Mouse (Mus musculus) liver, adult 2 months (tissue): ENCODE measurements around the gene Lias. TPM values are rescaled to one million over a fixed set of nuclear protein-coding genes. Genes with fewer than 3 reads are reported as not detected.

Source experiments
- DNase-seq: peaks from one replicate; pipeline ENCODE4 v3.0.0-alpha.2; 2011; ENCODE audit warnings: low read depth, low spot score; ENCODE audit errors: extremely low read depth
- H3K27ac ChIP-seq: fragments of 200-500 bp; replicated peaks from 2 replicates; pipeline ENCODE4 v1.5.1; 2012; ENCODE audit warnings: low read depth, mild to moderate bottlenecking, control low read depth, inconsistent platforms, low read length; ENCODE audit not compliant: insufficient read depth
- H3K27me3 ChIP-seq: fragments of 200-500 bp; 2 replicates; pipeline ENCODE4 v1.6.1; 2012; ENCODE audit warnings: mild to moderate bottlenecking, moderate library complexity, low read length, inconsistent platforms; ENCODE audit not compliant: control insufficient read depth, insufficient read depth
- H3K36me3 ChIP-seq: fragments of 200-500 bp; 2 replicates; pipeline ENCODE4 v1.6.1; 2012; ENCODE audit warnings: low read length, inconsistent platforms; ENCODE audit not compliant: control insufficient read depth, insufficient read depth
- H3K4me1 ChIP-seq: fragments of 200-500 bp; 2 replicates; pipeline ENCODE4 v1.6.1; 2011; ENCODE audit warnings: low read length; ENCODE audit not compliant: control insufficient read depth, insufficient read depth
- H3K4me3 ChIP-seq: fragments of 200-500 bp; 2 replicates; pipeline ENCODE4 v1.5.1; 2011; ENCODE audit warnings: low read depth, mild to moderate bottlenecking, control low read depth, low read length, moderate library complexity; ENCODE audit not compliant: insufficient read depth
- H3K79me2 ChIP-seq: fragments of 200-500 bp; 2 replicates; pipeline ENCODE4 v1.6.1; 2012; ENCODE audit warnings: inconsistent platforms, mild to moderate bottlenecking, low read length, moderate library complexity; ENCODE audit not compliant: control insufficient read depth, insufficient read depth
- H3K9ac ChIP-seq: fragments of 200-500 bp; 2 replicates; pipeline ENCODE4 v1.6.1; 2012; ENCODE audit warnings: low read depth, mild to moderate bottlenecking, control low read depth, inconsistent platforms, low read length
- CTCF ChIP-seq: fragments of 200-500 bp; IDR thresholded peaks from 2 replicates; pipeline ENCODE4 v1.5.1; 2011; ENCODE audit warnings: low read depth, low read length, control low read depth
- POLR2A ChIP-seq: fragments of 200-500 bp; IDR thresholded peaks from 2 replicates; pipeline ENCODE4 v1.6.1; 2011; ENCODE audit warnings: low read length, control low read depth; ENCODE audit not compliant: insufficient read depth; ENCODE audit errors: extremely low read depth
- WGBS: fragments of 180-500 bp; shearing (Covaris S2); methylation state at CpG from one replicate; pipeline ENCODE4 v1.1.7; 2018; 5-methylcytosine and 5-hydroxymethylcytosine counted together
- polyA plus RNA-seq: library from polyadenylated mRNA; depleted of rRNA; stranded (reverse); fragments of >200 nt; gene quantifications from 2 replicates; pipeline ENCODE4 v1.2.3, GENCODE M21; 2012
- total RNA-seq: library from RNA; depleted of rRNA; stranded (reverse); fragments of >200 nt; gene quantifications from 2 replicates; pipeline ENCODE4 v1.2.3, GENCODE M21; 2014

The Lias gene
- total and polyA plus RNA-seq, 2 experiments: 11.1 to 30.8 TPM

DNA sequence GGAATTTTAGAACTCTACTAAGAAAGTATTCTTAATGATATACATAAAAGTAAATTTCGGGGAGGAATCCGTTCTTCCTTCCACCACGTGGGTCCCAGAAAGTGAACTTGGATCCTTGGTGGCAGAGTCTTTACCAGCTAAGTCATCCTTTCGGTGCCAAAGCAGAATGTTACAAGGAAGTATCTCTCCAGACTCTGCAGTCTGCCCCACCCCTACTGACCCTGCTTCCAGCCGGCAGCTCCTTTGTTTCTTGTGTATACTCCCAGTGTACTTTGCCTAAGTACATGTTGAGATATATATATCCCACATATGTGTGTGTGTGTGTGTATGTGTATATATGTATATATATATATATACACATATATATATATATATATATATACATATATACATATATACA is 38.1 kb downstream of the Lias start:
- TF ChIP-seq POLR2A (no peak), CTCF (no peak)
- 90% methylated on average over 5 of the region's 5 CpGs for WGBS
- Histone ChIP-seq H3K9ac (no peak overlapping the region), H3K36me3 (peaks cover 13% of the 10 kb centered on the region), H3K4me1 (peaks cover 41% of the 10 kb centered on the region), H3K27me3 (no peaks in the 10 kb centered on the region), H3K27ac (no peak overlapping the region), H3K79me2 (peaks cover 23% of the 10 kb centered on the region), H3K4me3 (no peak overlapping the region)
- no peak for DNase-seq

DNA sequence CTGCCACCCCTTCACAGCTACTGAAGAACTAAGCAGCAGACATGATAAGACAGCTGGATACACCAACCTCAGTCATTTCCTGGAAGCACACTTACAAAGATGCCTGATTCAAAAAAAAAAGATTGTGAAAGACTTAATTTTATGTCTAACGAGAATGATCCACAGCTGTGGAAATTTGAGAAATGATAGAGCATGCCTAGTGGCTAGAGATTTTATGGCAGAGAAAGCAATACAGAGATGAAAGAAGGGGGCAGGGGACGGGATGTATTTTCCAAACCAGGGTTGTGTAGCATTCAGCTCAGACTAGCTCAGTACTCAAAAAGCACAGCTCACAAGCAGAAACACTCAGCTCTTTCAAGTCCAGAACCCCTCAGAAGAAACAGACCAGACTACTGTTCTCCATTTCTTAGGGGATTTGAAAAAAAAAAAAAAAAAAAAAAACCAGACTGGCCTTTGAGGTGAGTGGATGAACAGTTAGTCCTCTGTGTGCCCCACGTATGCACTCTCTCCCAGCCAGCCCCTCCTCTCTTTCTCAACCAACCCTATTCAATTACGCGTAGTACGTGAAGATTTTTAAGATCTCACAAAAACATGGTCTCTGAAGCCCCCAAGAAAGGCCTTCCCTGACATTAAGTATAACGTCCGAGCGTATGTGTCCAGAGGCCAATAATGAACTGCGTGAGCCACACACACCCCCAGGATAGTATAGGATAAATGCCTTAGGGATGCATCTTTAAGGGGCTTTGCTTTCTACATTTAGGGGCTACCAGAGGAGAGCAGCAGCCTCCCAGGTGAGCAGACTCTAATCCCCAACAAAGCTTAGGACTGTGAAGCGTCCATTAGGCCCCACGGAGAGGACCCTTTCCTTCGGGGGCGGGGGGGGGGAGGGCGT is 43.4 kb downstream of the Lias start:
- H3K27ac ChIP-seq: peak overlapping the region; percentile 70
- no peaks in the 10 kb centered on the region for H3K27me3 ChIP-seq
- TF ChIP-seq CTCF (no peak), POLR2A (no peak)
- peaks cover 3% of the 10 kb centered on the region; the same call in 1 of the 2 replicates for H3K36me3 ChIP-seq
- DNase-seq: no peak
- peak overlapping the region; percentile 94 for H3K9ac ChIP-seq
- H3K4me3 ChIP-seq: peak overlapping the region; percentile 87
- peaks cover 21% of the 10 kb centered on the region for H3K79me2 ChIP-seq
- H3K4me1 ChIP-seq: peaks cover 24% of the 10 kb centered on the region
- 7% methylated on average over 15 of the region's 15 CpGs for WGBS

DNA sequence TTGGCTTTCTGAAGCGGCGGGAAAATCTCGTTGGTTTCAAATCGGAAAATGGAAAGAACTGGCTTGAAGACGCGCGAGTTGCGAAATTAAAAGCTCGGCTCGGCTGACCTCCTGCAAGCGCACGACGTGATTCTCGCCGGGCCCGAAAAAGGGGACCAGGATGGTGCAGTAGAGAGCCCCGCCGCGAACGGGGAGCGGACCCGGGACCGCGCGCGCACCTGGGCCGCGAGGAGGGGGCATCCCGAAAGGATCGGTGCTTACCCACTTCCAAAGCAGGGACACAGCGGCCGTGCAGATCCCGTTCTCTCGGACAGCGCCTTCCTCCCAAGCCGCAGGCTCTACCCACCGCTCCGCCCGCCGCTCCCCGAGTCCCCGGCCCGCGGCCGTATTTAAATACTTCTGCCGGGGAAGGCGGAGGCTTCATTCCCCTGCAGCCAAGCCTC is 44.1 kb downstream of the Lias start:
- no peaks in the 10 kb centered on the region for H3K36me3 ChIP-seq
- peak overlapping the region; percentile 94 for H3K9ac ChIP-seq
- peak overlapping the region; percentile 87 for H3K4me3 ChIP-seq
- peaks cover 19% of the 10 kb centered on the region for H3K79me2 ChIP-seq
- under 1% methylated on average over 45 of the region's 47 CpGs for WGBS
- H3K27ac ChIP-seq: peak overlapping the region; percentile 70
- H3K4me1 ChIP-seq: peaks cover 21% of the 10 kb centered on the region
- H3K27me3 ChIP-seq: no peaks in the 10 kb centered on the region
- TF ChIP-seq CTCF (no peak), POLR2A (peak; percentile 97)
- peak; percentile 65 for DNase-seq

DNA sequence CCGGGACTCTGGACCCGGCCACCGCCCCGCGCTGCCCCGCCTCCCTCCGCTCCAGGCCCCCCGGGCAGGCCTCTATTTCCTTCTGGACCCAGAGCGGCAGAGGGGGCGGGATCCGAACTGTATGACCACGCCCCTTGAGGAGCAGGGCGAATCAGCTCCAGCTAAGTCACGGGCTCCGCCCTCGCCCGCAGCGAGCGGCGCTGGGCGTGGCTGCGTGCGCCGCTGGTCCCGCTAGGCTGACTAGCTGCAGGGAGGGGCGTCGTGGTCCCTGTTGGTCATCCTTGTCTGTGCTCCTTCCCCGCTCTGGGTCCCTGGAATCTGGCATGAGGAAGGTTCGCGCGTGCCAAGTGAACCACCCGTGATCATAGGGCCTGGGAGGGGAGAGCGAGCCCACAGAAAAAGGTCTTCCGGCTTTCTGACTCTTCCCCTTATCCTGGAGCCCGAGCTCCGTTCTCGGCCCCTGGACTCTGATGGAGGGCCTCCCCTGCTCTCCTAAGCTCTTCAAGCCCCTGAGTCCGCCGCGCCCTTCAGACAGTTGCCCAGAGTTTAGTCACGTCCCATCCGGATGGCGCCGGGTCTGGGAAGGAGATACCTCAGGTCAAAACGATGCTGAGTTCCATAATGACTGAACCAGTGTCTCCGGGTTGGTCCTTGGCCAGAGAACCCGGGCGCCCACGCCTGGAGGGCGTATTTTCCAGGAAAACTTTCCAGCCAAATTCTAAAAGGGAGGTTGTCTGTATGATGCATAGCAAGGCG is 44.7 kb downstream of the Lias start, which contains the start of gene Ugdh:
Gene Ugdh, minus strand, starts transcription at position 144 of the 756 bp plus-strand sequence.
- Histone ChIP-seq H3K79me2 (peaks cover 13% of the 10 kb centered on the region), H3K4me1 (peaks cover 19% of the 10 kb centered on the region), H3K27me3 (no peaks in the 10 kb centered on the region), H3K4me3 (peak within 1 kb of the TSS; percentile 87), H3K27ac (peak within 1 kb of the TSS; percentile 70), H3K9ac (peak within 1 kb of the TSS; percentile 94), H3K36me3 (no peaks in the 10 kb centered on the region)
- TF ChIP-seq CTCF (no peak), POLR2A (peak; percentile 84; the same call in 1 of the 2 replicates)
- DNase-seq: peak; percentile 90
- under 1% methylated on average over 51 of the region's 51 CpGs for WGBS

DNA sequence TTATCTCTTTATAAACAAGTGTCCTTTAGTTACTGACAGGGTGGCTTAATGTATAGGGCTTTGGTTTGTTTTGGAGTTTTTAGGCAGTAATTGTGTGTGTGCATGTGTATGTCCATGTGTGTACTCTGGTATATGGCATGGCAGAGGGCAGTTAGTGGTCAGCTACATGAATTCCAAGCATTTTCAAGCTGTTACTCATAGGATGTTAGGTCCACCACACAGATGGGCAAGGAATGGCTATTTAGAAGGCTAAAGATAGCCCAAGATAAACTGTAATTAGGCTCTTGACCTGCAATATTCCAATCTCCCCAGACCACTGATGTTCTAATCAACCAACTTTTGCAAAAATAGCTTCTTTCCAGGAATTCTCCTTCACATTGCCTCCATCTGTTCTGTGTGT is 46.7 kb downstream of the Lias start:
- Histone ChIP-seq H3K36me3 (no peaks in the 10 kb centered on the region), H3K4me1 (peaks cover 8% of the 10 kb centered on the region; the same call in 1 of the 2 replicates), H3K9ac (no peak overlapping the region), H3K27ac (no peak overlapping the region), H3K79me2 (peaks cover 4% of the 10 kb centered on the region), H3K4me3 (no peak overlapping the region), H3K27me3 (no peaks in the 10 kb centered on the region)
- no peak for DNase-seq
- TF ChIP-seq POLR2A (no peak), CTCF (no peak)
